Mouse (Mus musculus): ENCODE data around the gene 4930558K02Rik.

DNA sequence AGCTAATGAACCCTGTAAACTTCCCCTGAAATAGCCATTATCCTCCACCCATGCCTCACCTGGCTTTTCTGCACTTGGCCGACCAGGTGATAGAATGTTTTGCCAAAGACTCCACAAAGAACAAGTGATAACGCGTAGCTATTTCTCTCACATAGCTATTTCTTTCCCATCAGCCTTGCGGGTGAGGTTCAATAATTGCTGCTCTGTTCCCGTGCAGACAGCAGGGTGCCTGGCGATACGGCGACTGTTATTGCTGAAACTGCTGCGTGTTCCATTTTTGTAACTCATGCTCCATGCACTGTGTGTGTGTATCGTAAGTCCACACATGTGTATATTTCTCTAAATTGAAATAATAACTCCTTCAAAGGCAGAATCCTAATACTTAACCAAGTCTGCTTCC, 47.6 kb downstream of the 4930558K02Rik start:
- no peak for TF ChIP-seq CTCF (IDR thresholded peaks at IDR 0.05; ENCODE audit: borderline replicate concordance, insufficient read depth, low read depth, low read length)
- TF ChIP-seq POLR2A (IDR thresholded peaks at IDR 0.05; ENCODE audit: borderline replicate concordance, insufficient read depth, low read length) = no peak
